Mouse (Mus musculus) lung, postnatal 14 days (tissue): ENCODE data around the gene Syt8.

Experiments
- DNase-seq: peaks from one replicate; pipeline ENCODE4 v3.0.0; 2021

The Syt8 gene

GRCm38 (mm10) chr7:142478001-142478400 lies 43.4 kb downstream of the Syt8 start:
- no peak for DNase-seq

GRCm38 (mm10) chr7:142478574-142478973 lies 43.9 kb downstream of the Syt8 start:
- no peak for DNase-seq

- DNase-seq, result no peak
Observed at GRCm38 (mm10) chr7:142479307-142479706, 44.7 kb downstream of the Syt8 start.

- no peak for DNase-seq
Observed at GRCm38 (mm10) chr7:142479886-142480285, 45.2 kb downstream of the Syt8 start.

GRCm38 (mm10) chr7:142480661-142481060 lies 46.0 kb downstream of the Syt8 start:
- no peak for DNase-seq

- DNase-seq, result peak; percentile 70
Observed at GRCm38 (mm10) chr7:142481186-142481567, 46.5 kb downstream of the Syt8 start.

- DNase-seq, result peak; percentile 39
Observed at GRCm38 (mm10) chr7:142481568-142482255, 47.1 kb downstream of the Syt8 start.

- peak; percentile 35 for DNase-seq
Observed at GRCm38 (mm10) chr7:142482256-142482609, 47.6 kb downstream of the Syt8 start.

GRCm38 (mm10) chr7:142483136-142483535 lies 48.5 kb downstream of the Syt8 start:
- no peak for DNase-seq

GRCm38 (mm10) chr7:142484780-142485179 lies 50.1 kb downstream of the Syt8 start:
- no peak for DNase-seq

GRCm38 (mm10) chr7:142486751-142487162 lies 52.1 kb downstream of the Syt8 start:
- no peak for DNase-seq

- DNase-seq, result peak; percentile 28
Observed at GRCm38 (mm10) chr7:142487341-142487859, 52.8 kb downstream of the Syt8 start.

GRCm38 (mm10) chr7:142488053-142488452 lies 53.4 kb downstream of the Syt8 start:
- DNase-seq, result no peak
